In the genomic region with DNA sequence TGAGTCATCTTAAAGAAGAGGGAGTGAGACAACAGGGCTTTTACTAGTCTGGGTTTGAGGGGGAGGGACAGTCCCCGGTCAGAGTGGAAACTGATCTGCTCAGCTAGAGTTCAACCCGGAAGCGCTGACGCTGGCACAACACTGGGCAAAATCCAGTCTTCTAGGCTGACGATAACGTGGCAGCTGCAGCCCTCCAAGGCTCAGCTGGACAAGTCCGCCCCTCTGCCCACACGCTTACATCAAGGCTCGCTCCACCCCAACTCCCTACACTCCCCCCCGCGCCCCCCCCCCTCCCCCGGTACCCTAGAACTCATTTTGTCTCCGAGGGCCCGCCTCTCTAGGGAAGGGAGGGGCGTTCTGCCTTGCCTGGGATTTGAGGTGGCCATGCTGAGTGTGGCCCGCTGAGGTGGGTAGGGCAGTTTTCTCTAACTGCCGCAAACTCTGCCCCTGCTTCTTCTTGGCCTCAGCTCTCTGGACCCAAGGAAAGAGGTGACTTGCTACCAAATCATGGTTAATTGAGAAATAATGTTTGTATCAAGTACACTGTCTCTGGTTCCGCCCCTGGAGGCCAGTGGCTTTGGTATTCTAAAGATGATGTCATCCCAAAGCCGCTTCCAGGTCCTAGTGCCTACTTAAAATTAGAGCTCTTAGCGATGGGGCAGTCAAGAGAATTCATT, we compare ENCODE assay signal across 8 mouse cellular contexts. TPM values are rescaled to one million over a fixed set of nuclear protein-coding genes. Genes with fewer than 3 reads are reported as not detected.
DNase-seq lines count a peak whose midpoint lies in the region; ATAC-seq and TF ChIP-seq lines count a peak whose summit lies in the region.

No protein-coding gene starts in this region.

- peak overlapping the region; percentile 46 for H3K4me3 ChIP-seq in hindbrain, embryonic 15.5 days

- peak; percentile 82 for DNase-seq in Patski (ENCODE audit: low read depth, low spot score)
- DNase-seq in cerebellum, postnatal 36 days, result peak; percentile 74 to 79
- peak; percentile 77 to 80 for DNase-seq in frontal cortex, postnatal 36 days (ENCODE audit: low spot score in 2 of 2)
- DNase-seq in left cerebral cortex, adult 11 months (ENCODE audit: low spot score), result peak; percentile 73
- peak; percentile 89 for DNase-seq in lung, postnatal 4 days
- peak; percentile 70 for DNase-seq in retina, postnatal 7 days (ENCODE audit: low read depth, low spot score)
- DNase-seq in urinary bladder, adult 2 months (ENCODE audit: low spot score), result peak; percentile 70

- H3K27ac ChIP-seq in hindbrain, embryonic 15.5 days (replicated peaks), result peak overlapping the region; percentile 88

- H3K9me3 ChIP-seq in hindbrain, embryonic 15.5 days, result no peaks in the 10 kb centered on the region

- 0 out of 2 replicates have a peak, but pooled peaks cover 3% of the 10 kb centered on the region for H3K4me1 ChIP-seq in hindbrain, embryonic 15.5 days (replicated peaks)

- ATAC-seq in Patski, result peak; percentile 93
- peak; percentile 97 for ATAC-seq in hindbrain, embryonic 15.5 days (ENCODE audit: low FRiP score, low read depth)

- peak overlapping the region; percentile 64 for H3K4me2 ChIP-seq in hindbrain, embryonic 15.5 days

- POLR2A ChIA-PET in Patski (lab: Charles Lee), result interaction anchor here (0.9 to 1.2 kb wide), 4 partner anchors 8 to 17 kb away, joined by 3 to 5 read pairs (median 4); no protein-coding TSS in a partner anchor

- no peak for TF ChIP-seq CTCF in Patski (IDR thresholded peaks at IDR 0.05)

- no peaks in the 10 kb centered on the region for H3K27me3 ChIP-seq in Patski
- 0 out of 2 replicates have a peak, but pooled peaks cover under 1% of the 10 kb centered on the region for H3K27me3 ChIP-seq in hindbrain, embryonic 15.5 days

- WGBS in hindbrain, embryonic 15.5 days, result under 1% methylated on average over 20 of the region's 20 CpGs

- in situ Hi-C loops in Patski (cut with MboI; ENCODE audit: low pct_unique_long_range_greater_than_20kb), result no loop called here

- H3K36me3 ChIP-seq in hindbrain, embryonic 15.5 days, result no peaks in the 10 kb centered on the region

- H3K9ac ChIP-seq in hindbrain, embryonic 15.5 days, result peak overlapping the region; percentile 67

- CTCF ChIA-PET in Patski (lab: Charles Lee), result no interaction called here

RNA-seq across cellular contexts. Expression of a gene that starts 16.2 kb away (rescaled TPM):
- polyA plus RNA-seq in Patski (2021), result 93.1 TPM
- 274 and 283 TPM in 2 replicates for polyA plus RNA-seq in hindbrain, embryonic 15.5 days (2015; fragmentation: Nextera tagmentation; extraction: Ambion mirVana)
- 72.7 and 84.8 TPM in 2 replicates for polyA plus RNA-seq in urinary bladder, adult 2 months (2012; rRNA removed)

RNA-seq across cellular contexts. Expression of a gene that starts 17.1 kb away (rescaled TPM):
- 25.3 TPM for polyA plus RNA-seq in Patski (2021)
- 81.4 and 83.6 TPM in 2 replicates for polyA plus RNA-seq in hindbrain, embryonic 15.5 days (2015; fragmentation: Nextera tagmentation; extraction: Ambion mirVana)
- polyA plus RNA-seq in urinary bladder, adult 2 months (2012; rRNA removed), result 54.3 TPM in 2 replicates

RNA-seq across cellular contexts. Expression of a gene that starts 54.1 kb away (rescaled TPM):
- polyA plus RNA-seq in Patski (2021), result 12.6 TPM
- 15.8 and 17.8 TPM in 2 replicates for polyA plus RNA-seq in hindbrain, embryonic 15.5 days (2015; fragmentation: Nextera tagmentation; extraction: Ambion mirVana)
- 21.4 and 23.7 TPM in 2 replicates for polyA plus RNA-seq in urinary bladder, adult 2 months (2012; rRNA removed)

Comparison
In these comparisons a context has a peak if more than half of its experiments do, and no peak if none do; other contexts are left out.
1. Peak in every context shown above with its lines: DNase-seq, ATAC-seq, H3K4me3 ChIP-seq and H3K27ac ChIP-seq.